Mouse (Mus musculus) liver, embryonic 12.5 days (tissue): Measurements from ENCODE around the gene Zfp710. TPM values are rescaled to one million over a fixed set of nuclear protein-coding genes. Genes with fewer than 3 reads are reported as not detected.
"Not testable (repeated sequence)": the region's sequence is repeated elsewhere in the genome, so short reads cannot be mapped to it uniquely, and the experiment has no call there.

ENCODE experiments used
- ATAC-seq: fragments of 200-750 bp; cut with Nextera tagmentation; 2 replicates; pipeline ENCODE4 v1.8.0; 2017; ENCODE audit warnings: moderate number of reproducible peaks, mild to moderate bottlenecking, moderate library complexity
- H3K27ac ChIP-seq: fragments of 300-500 bp; sonication (generic); 2 replicates; pipeline ENCODE4 v1.5.1; 2016; ENCODE audit warnings: mild to moderate bottlenecking
- H3K27me3 ChIP-seq: fragments of 300-500 bp; sonication (generic); replicated peaks from 2 replicates; pipeline ENCODE4 v1.6.1; 2016; ENCODE audit warnings: mild to moderate bottlenecking, moderate library complexity
- H3K36me3 ChIP-seq: fragments of 300-500 bp; sonication (generic); 2 replicates; pipeline ENCODE4 v1.6.1; 2016; ENCODE audit warnings: mild to moderate bottlenecking, moderate library complexity
- H3K4me1 ChIP-seq: fragments of 300-500 bp; sonication (generic); 2 replicates; pipeline ENCODE4 v1.6.1; 2016
- H3K4me2 ChIP-seq: fragments of 300-500 bp; sonication (generic); 2 replicates; pipeline ENCODE4 v1.6.1; 2016; ENCODE audit warnings: mild to moderate bottlenecking, moderate library complexity
- H3K4me3 ChIP-seq: fragments of 300-500 bp; sonication (generic); 2 replicates; pipeline ENCODE4 v1.5.1; 2016; ENCODE audit warnings: mild to moderate bottlenecking, moderate library complexity
- H3K9ac ChIP-seq: fragments of 300-500 bp; sonication (generic); 2 replicates; pipeline ENCODE4 v1.6.1; 2016; ENCODE audit warnings: mild to moderate bottlenecking, moderate library complexity
- H3K9me3 ChIP-seq: fragments of 300-500 bp; sonication (generic); replicated peaks from 2 replicates; pipeline ENCODE4 v1.6.1; 2016; ENCODE audit warnings: mild to moderate bottlenecking, moderate library complexity
- WGBS: fragments of 180-500 bp; shearing (Covaris S2); methylation state at CpG from one replicate; pipeline ENCODE4 v1.1.7; 2016; ENCODE audit not compliant: insufficient replicate concordance; 5-methylcytosine and 5-hydroxymethylcytosine counted together
- polyA plus RNA-seq: library from polyadenylated mRNA; unstranded; fragments of >200 nt; fragmentation: Nextera tagmentation; extraction: Ambion mirVana; gene quantifications from 2 replicates; pipeline ENCODE4 v1.2.1, GENCODE M21; 2016

Zfp710 gene
- polyA plus RNA-seq, 1 experiment from 2014 or later: 7.2 TPM

- no peak for ATAC-seq
- H3K9ac ChIP-seq: peak overlapping the region; percentile 89
- H3K36me3 ChIP-seq: peaks cover 17% of the 10 kb centered on the region
- no peaks in the 10 kb centered on the region for H3K27me3 ChIP-seq
- peak overlapping the region; percentile 100 for H3K4me2 ChIP-seq
- H3K4me1 ChIP-seq: peaks cover 70% of the 10 kb centered on the region
- peak overlapping the region; percentile 84 for H3K4me3 ChIP-seq
- 15% methylated on average over 10 of the region's 10 CpGs for WGBS
- no peaks in the 10 kb centered on the region for H3K9me3 ChIP-seq
- H3K27ac ChIP-seq: peak overlapping the region; percentile 76
These were observed 89.4 kb downstream of the Zfp710 start for GRCm38 (mm10) chr7:80113989-80114388.

GRCm38 (mm10) chr7:80114451-80115223 is 90.0 kb downstream of the Zfp710 start:
- Histone ChIP-seq H3K4me3 (peak overlapping the region; percentile 84), H3K4me1 (peaks cover 63% of the 10 kb centered on the region), H3K27me3 (no peaks in the 10 kb centered on the region), H3K9ac (peak overlapping the region; percentile 89), H3K4me2 (peak overlapping the region; percentile 100), H3K27ac (peak overlapping the region; percentile 76), H3K9me3 (no peaks in the 10 kb centered on the region), H3K36me3 (peaks cover 10% of the 10 kb centered on the region)
- peak; percentile 72 for ATAC-seq
- 2% methylated on average over 48 of the region's 52 CpGs for WGBS

GRCm38 (mm10) chr7:80115224-80115590 is 90.6 kb downstream of the Zfp710 start, which contains the start of gene Idh2:
Idh2 (minus strand) TSS chr7:80115392.
- peak within 1 kb of the TSS; percentile 100 for H3K4me2 ChIP-seq
- peak within 1 kb of the TSS; percentile 76 for H3K27ac ChIP-seq
- peak within 1 kb of the TSS; percentile 84 for H3K4me3 ChIP-seq
- ATAC-seq: peak; percentile 97
- H3K4me1 ChIP-seq: peaks cover 61% of the 10 kb centered on the region
- H3K9ac ChIP-seq: peak within 1 kb of the TSS; percentile 89
- H3K27me3 ChIP-seq: no peaks in the 10 kb centered on the region
- H3K9me3 ChIP-seq: no peaks in the 10 kb centered on the region
- WGBS: under 1% methylated on average over 29 of the region's 29 CpGs
- H3K36me3 ChIP-seq: peaks cover 5% of the 10 kb centered on the region

GRCm38 (mm10) chr7:80116158-80116557 is 91.5 kb downstream of the Zfp710 start:
- H3K9me3 ChIP-seq: no peaks in the 10 kb centered on the region
- H3K9ac ChIP-seq: 0 out of 2 replicates have a peak overlapping the region, but pooled peaks have one; percentile 2
- H3K4me1 ChIP-seq: peaks cover 59% of the 10 kb centered on the region
- no peaks in the 10 kb centered on the region for H3K36me3 ChIP-seq
- H3K27ac ChIP-seq: no peak overlapping the region
- no peaks in the 10 kb centered on the region for H3K27me3 ChIP-seq
- H3K4me2 ChIP-seq: peak overlapping the region; percentile 100
- 77% methylated on average over 2 of the region's 2 CpGs for whole genome bisulfite sequencing
- ATAC-seq: no peak
- 0 out of 2 replicates have a peak overlapping the region, but pooled peaks have one; percentile 84 for H3K4me3 ChIP-seq

GRCm38 (mm10) chr7:80119198-80119597 is 94.6 kb downstream of the Zfp710 start:
- H3K4me1 ChIP-seq: peaks cover 42% of the 10 kb centered on the region
- H3K4me2 ChIP-seq: no peak overlapping the region
- H3K27ac ChIP-seq: no peak overlapping the region
- no peak overlapping the region for H3K9ac ChIP-seq
- H3K4me3 ChIP-seq: no peak overlapping the region
- WGBS: 59% methylated on average over 4 of the region's 4 CpGs
- no peaks in the 10 kb centered on the region for H3K36me3 ChIP-seq
- H3K27me3 ChIP-seq: no peaks in the 10 kb centered on the region
- H3K9me3 ChIP-seq: no peaks in the 10 kb centered on the region
- ATAC-seq: no peak

GRCm38 (mm10) chr7:80121083-80121482 is 96.5 kb downstream of the Zfp710 start:
- no peak overlapping the region for H3K4me2 ChIP-seq
- H3K36me3 ChIP-seq: no peaks in the 10 kb centered on the region
- no peak overlapping the region for H3K4me3 ChIP-seq
- 63% methylated on average over 5 of the region's 5 CpGs for WGBS
- peaks cover 24% of the 10 kb centered on the region for H3K4me1 ChIP-seq
- no peaks in the 10 kb centered on the region for H3K27me3 ChIP-seq
- ATAC-seq: no peak
- no peak overlapping the region for H3K9ac ChIP-seq
- H3K9me3 ChIP-seq: no peaks in the 10 kb centered on the region
- H3K27ac ChIP-seq: no peak overlapping the region

- no peaks in the 10 kb centered on the region for H3K27me3 ChIP-seq
- no peak overlapping the region for H3K4me3 ChIP-seq
- H3K27ac ChIP-seq: no peak overlapping the region
- no peaks in the 10 kb centered on the region for H3K36me3 ChIP-seq
- H3K9me3 ChIP-seq: no peaks in the 10 kb centered on the region
- ATAC-seq: no peak
- H3K4me2 ChIP-seq: no peak overlapping the region
- WGBS: 26% methylated on average over 4 of the region's 4 CpGs
- H3K4me1 ChIP-seq: peaks cover 30% of the 10 kb centered on the region
- H3K9ac ChIP-seq: no peak overlapping the region
These were observed 98.5 kb downstream of the Zfp710 start for GRCm38 (mm10) chr7:80123115-80123514.

- Histone ChIP-seq H3K4me3 (no peak overlapping the region), H3K9me3 (no peaks in the 10 kb centered on the region), H3K9ac (no peak overlapping the region), H3K27me3 (no peaks in the 10 kb centered on the region), H3K36me3 (no peaks in the 10 kb centered on the region), H3K4me2 (no peak overlapping the region), H3K4me1 (peaks cover 30% of the 10 kb centered on the region), H3K27ac (no peak overlapping the region)
- no peak for ATAC-seq
- 63% methylated on average over 2 of the region's 2 CpGs for WGBS
These were observed 99.1 kb downstream of the Zfp710 start for GRCm38 (mm10) chr7:80123672-80124071.

- Histone ChIP-seq H3K9ac (no peak overlapping the region), H3K27me3 (no peaks in the 10 kb centered on the region), H3K9me3 (no peaks in the 10 kb centered on the region), H3K4me2 (no peak overlapping the region), H3K4me1 (peaks cover 27% of the 10 kb centered on the region), H3K4me3 (no peak overlapping the region), H3K27ac (no peak overlapping the region), H3K36me3 (no peaks in the 10 kb centered on the region)
- ATAC-seq: peak; percentile 35
- 52% methylated on average over 4 of the region's 4 CpGs for WGBS
These were observed 104.7 kb downstream of the Zfp710 start for GRCm38 (mm10) chr7:80129278-80129677.

- H3K4me3 ChIP-seq: no peak overlapping the region
- WGBS: 61% methylated on average over 12 of the region's 12 CpGs
- no peak overlapping the region for H3K27ac ChIP-seq
- H3K4me1 ChIP-seq: peaks cover 37% of the 10 kb centered on the region
- H3K9ac ChIP-seq: no peak overlapping the region
- ATAC-seq: no peak
- no peak overlapping the region for H3K4me2 ChIP-seq
- H3K9me3 ChIP-seq: no peaks in the 10 kb centered on the region
- no peaks in the 10 kb centered on the region for H3K36me3 ChIP-seq
- no peaks in the 10 kb centered on the region for H3K27me3 ChIP-seq
These were observed 105.9 kb downstream of the Zfp710 start for GRCm38 (mm10) chr7:80130344-80131055.

GRCm38 (mm10) chr7:80131315-80131714 is 106.7 kb downstream of the Zfp710 start:
- H3K9me3 ChIP-seq, H3K27me3 ChIP-seq, H3K4me3 ChIP-seq, ATAC-seq, H3K9ac ChIP-seq, H3K27ac ChIP-seq, H3K4me2 ChIP-seq, H3K36me3 ChIP-seq: not testable (repeated sequence)
- WGBS: 50% methylated on average over 7 of the region's 7 CpGs
- H3K4me1 ChIP-seq: peaks cover 37% of the 10 kb centered on the region

- Histone ChIP-seq H3K4me1 (peaks cover 31% of the 10 kb centered on the region), H3K4me2 (no peak overlapping the region), H3K27ac (no peak overlapping the region), H3K9ac (no peak overlapping the region), H3K36me3 (no peaks in the 10 kb centered on the region), H3K9me3 (peaks cover 12% of the 10 kb centered on the region), H3K27me3 (no peaks in the 10 kb centered on the region), H3K4me3 (no peak overlapping the region)
- ATAC-seq: peak; percentile 32; the same call in 1 of the 2 replicates
- 40% methylated on average over 9 of the region's 9 CpGs for WGBS
These were observed 107.9 kb downstream of the Zfp710 start for GRCm38 (mm10) chr7:80132541-80132940.
